Mouse (Mus musculus): ENCODE measurements around the gene Polr1e.

The Polr1e gene

DNA sequence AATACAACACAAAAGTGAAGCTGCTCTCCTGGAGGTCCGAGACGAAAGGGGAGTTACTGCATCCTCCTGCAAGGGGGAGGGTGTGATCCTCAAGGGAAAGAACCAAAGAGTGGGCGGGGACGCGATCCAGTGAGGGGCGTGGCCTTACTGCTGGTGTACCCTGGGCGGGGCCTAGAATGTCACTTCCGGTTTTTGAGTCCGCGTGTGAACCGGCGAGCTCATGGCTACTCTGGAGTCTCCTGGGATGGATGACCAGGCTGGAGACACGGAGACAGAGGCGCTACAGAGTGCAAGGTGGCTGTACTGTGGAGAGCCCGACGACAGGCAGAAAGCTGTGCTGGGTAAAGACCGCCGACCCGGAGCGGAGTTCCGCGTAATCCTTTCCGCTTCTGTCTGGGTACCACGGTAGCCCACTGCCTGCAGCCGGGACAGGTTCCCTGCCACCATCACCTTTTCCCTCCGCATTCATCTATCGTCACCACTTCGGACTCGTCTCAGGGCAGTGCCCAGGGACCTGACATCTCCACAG lies at the start of gene Polr1e:
Gene Polr1e (plus strand): TSS at position 132 of the 529 bp plus-strand sequence.
- no peak for TF ChIP-seq GATA4 (IDR thresholded peaks at IDR 0.05; ENCODE audit: insufficient replicate concordance, low read length)

DNA sequence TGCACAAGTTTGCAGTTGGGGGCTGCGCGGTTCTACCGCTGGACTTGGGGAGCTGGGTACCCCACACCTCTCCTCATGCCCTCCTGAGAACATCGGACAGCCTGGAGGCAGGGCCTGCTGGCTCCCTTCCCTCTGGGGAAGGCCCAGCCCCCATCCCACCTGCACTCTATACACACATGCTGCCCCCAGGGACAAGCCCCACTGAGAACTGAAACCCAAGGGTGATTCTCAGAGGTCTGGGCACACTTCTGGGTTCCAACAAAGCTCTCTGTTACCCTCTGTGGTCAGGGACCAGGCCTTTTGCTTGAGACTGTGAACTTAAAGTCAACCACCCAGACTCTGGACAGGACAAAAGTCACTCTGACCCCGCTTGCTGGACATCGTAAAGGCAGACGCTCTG lies 48.3 kb upstream of the Polr1e start:
- TF ChIP-seq GATA4 (IDR thresholded peaks at IDR 0.05; ENCODE audit: insufficient replicate concordance, low read length) = no peak

DNA sequence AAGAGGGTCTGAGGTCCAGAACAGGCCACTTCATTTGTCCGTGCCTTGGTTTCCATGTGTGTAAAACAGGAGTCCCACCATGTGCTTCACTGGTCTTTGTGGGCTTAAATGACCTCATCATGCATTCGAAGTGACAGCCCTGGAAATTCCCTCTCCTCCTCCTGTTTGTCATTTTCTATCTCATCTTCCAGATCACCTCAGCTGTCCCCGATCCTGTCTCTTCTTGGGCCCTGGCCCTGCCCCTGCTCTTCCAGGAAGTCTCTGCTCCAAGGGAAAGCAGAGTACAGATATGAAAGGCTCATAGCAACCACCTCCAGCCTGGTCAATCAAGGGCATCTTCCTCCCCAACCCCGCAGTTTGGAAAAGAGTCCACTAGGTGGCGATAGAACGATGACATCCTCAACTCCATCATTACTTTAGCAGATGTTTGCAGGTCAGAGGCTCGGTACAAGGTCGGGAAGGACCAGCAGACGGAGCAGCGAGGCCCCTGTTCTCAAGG lies 47.7 kb upstream of the Polr1e start:
- no peak for TF ChIP-seq GATA4 (IDR thresholded peaks at IDR 0.05; ENCODE audit: insufficient replicate concordance, low read length)

DNA sequence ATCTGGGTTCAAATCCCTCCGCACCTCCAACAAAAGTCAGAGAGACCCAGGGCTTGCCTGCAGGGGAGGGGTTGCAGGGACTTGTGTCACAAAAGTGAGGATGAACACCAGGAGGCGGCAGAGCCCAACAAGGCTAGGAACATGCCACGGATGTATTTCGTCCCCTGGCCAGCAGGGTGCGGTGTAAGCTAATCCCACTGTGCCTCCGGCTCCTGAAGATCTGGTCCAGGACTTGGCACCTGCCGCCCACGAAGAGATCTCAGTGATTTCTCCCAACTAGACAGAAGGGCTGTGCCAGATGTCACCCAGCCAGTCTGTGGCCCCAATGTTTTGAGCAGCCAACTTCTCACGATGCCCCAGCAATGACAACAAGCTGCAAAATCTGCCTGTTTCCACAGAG lies 44.9 kb upstream of the Polr1e start:
- TF ChIP-seq GATA4 (IDR thresholded peaks at IDR 0.05; ENCODE audit: insufficient replicate concordance, low read length) = no peak

DNA sequence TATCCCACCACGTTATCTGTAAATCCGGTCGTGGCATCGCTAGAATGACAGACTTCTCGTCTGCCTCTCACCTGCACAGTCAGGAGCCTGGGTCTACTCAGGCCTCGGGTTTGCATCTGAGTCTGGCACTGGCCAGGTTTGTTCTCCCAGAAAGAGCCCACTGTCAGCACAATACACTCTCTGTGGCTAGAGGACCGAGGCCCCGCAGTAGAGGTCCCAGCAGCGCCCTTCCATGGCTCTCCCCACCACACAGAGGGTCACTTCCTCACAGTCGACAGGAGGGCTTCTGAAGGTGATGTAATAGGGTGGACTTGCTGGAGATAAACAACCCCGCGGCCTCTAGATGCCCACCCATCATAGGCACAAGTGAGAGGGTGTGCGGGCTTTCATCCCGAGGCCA lies 44.5 kb upstream of the Polr1e start:
- TF ChIP-seq GATA4 (IDR thresholded peaks at IDR 0.05; ENCODE audit: insufficient replicate concordance, low read length) = no peak

DNA sequence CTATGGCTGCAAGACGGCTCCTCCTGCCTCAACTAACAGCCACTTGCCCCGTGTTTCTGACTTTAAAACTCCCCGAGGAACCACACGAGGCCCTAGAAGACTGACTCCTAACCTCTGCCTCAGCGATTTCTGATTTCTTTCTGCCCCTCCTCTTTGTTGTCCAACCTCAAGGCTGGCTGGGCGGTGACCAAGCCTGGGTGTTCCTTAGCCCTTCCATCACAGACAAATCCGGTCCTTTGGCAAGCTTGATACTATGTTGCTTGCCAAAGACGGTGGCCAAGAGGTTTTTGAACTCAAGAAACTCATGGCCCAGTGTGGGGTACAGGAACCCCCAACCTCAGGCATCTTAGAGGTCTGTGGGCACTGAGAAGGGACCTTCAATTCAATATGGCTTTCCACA lies 44.1 kb upstream of the Polr1e start:
- no peak for TF ChIP-seq GATA4 (IDR thresholded peaks at IDR 0.05; ENCODE audit: insufficient replicate concordance, low read length)

DNA sequence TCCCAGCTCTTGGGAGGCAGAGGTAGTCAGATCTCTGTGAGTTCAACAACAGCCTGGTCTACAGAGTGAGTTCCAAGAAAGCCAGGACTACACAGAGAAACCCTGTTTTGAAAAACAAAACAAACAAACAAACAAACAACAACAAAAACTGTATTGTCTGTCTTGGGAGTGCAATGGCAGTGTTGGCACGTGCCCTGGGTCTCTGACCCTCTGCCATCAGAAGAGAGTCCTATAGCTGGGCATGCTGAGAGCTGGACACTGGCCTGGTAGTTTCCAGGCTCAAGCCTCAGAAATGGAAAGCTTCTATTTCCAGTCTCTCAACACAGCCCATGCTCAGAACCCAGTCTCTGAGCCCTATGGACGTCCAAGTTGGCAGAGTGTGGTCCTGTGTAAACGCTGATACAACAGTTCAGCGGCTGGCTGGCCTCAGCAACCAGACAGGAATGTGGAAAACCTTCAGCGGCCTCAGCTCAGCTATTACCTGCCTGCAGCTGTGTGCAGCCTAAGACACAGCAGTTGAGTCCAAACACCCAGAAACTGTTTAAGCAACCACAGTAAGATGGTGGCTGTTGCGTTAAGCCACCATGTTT lies 42.3 kb upstream of the Polr1e start:
- TF ChIP-seq GATA4 (IDR thresholded peaks at IDR 0.05; ENCODE audit: insufficient replicate concordance, low read length) = no peak

DNA sequence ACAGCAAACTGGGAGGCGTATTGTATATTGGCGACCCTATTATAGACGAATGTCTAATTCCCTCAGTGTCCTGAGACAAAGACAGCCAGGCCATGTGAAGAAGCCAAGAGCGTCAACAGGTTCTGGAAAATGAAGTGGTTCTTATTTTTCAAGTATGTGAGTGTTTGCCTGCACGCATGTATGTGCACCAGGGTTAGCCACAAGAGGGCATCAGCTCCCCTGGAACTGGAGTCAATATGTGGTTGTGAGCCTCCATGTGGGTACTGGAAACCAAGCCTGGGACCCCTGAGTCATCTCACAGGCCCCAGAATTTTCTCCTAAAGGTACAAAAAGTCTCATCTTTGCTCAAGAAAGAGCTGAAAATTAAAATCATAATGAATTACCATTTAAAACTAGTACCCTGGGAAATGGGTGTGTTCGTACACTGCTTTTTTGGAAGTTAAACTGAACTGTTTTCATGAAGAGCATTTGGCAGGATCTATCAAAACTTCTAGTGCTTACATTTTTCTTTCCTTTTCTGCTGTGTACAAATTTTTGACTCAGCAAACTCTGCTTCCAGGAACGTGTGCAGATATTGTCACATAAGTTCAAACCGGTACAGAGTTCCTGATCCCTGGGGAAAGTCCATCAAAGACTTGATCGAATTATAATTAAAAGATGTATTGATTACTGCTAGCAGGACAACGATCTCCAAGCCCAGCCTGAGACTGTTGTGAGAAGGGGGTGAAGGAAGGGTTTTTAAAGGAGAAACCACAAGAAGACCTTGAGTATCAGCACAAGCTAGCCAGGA lies 41.3 kb upstream of the Polr1e start:
- no peak for TF ChIP-seq GATA4 (IDR thresholded peaks at IDR 0.05; ENCODE audit: insufficient replicate concordance, low read length)

DNA sequence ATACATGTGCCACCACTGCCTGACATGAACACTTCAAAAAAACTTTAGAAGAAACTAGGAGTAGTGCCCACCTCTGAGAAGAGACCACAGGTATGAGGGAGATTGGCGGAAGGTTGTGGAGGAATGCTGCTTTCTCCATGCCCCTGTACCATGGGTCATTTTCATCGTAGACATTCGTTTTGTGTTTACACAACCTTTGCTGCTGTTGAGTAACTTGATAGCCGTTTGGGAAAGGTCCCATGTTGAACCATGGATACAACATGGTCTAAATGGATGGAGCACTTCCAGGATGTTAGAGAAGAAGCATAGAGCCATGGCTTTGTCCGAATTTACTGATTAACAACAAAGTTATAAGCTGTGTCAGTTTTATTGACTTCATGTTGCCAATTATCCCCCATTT lies 40.2 kb upstream of the Polr1e start:
- no peak for TF ChIP-seq GATA4 (IDR thresholded peaks at IDR 0.05; ENCODE audit: insufficient replicate concordance, low read length)

DNA sequence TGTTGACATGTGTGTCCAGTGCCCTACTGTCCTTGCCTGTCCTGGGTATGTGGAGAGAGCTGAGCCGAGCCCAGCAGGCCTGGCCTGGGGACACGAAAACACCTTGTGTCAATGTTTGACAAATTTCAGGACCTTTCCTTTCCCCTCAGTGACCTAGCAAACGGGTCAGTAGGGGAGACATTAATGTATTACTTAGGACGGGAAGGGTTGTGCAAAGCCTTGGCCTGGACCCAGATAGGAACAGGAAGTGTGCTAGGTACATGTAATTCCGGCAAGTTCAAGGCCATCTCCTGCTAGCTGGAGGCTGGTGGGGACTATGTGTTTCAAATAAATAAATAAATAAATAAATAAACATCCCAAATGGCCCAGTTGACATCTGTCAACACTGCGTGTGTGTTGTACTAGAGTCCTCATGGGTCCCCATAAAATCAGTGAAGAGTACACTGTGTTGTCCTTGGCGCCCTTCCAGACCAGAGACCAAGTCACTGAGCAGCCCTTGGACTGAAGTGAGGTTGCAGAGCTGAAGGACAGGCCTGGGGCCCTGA lies 38.5 kb upstream of the Polr1e start:
- TF ChIP-seq GATA4 (IDR thresholded peaks at IDR 0.05; ENCODE audit: insufficient replicate concordance, low read length) = no peak

DNA sequence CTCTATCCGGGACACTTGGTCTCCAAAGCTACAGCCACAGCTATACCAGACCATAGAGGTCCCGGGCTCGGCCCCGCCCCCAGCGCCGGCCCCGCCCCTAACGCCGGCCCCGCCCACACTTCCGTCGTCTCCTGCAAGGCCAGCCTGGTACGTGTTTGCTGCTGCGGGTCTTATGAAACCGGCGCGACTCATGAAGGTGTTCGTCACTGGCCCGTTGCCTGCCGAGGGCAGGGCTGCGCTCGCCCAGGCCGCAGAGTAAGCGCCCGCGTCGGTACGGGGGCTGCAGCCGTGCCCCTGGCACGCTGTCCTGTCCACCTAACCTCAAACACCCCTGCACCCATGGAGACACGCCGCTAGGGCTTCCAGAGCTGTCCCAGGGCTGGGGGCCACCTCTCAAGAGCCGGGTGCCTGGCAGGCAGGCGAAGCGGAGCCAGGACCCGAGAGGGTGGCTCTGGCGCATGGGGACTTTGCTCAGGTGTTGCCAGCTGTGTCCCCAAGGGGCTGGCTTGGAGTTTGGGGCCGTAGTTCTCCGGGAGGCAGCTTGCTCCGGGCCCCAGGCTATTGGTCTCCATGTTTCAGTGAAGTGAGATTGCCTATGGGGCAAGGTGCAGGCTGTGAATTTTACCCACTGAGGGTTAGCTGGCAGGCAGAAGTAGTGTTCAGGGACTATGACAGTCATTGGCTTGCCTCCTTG lies 37.0 kb upstream of the Polr1e start, which contains the start of gene Grhpr:
Gene Grhpr (plus strand): TSS at position 116 of the 694 bp plus-strand sequence.
- no peak for TF ChIP-seq GATA4 (IDR thresholded peaks at IDR 0.05; ENCODE audit: insufficient replicate concordance, low read length)

DNA sequence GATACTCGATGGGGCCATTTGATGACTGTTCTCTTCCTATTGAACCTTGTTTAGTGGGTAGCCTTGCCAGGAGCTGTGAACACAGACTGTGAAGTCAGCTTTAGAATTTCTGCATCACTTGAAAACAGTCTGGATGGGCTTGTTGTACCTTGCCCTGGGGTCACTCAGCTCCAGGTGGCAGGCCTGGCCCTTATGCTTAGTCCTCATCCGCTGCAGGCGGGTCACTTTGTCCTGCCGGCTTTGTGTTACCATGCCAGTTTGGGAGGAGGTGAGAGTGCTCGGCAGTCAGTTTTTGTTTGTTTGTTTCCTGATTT lies 36.5 kb upstream of the Polr1e start:
- TF ChIP-seq GATA4 (IDR thresholded peaks at IDR 0.05; ENCODE audit: insufficient replicate concordance, low read length) = no peak

DNA sequence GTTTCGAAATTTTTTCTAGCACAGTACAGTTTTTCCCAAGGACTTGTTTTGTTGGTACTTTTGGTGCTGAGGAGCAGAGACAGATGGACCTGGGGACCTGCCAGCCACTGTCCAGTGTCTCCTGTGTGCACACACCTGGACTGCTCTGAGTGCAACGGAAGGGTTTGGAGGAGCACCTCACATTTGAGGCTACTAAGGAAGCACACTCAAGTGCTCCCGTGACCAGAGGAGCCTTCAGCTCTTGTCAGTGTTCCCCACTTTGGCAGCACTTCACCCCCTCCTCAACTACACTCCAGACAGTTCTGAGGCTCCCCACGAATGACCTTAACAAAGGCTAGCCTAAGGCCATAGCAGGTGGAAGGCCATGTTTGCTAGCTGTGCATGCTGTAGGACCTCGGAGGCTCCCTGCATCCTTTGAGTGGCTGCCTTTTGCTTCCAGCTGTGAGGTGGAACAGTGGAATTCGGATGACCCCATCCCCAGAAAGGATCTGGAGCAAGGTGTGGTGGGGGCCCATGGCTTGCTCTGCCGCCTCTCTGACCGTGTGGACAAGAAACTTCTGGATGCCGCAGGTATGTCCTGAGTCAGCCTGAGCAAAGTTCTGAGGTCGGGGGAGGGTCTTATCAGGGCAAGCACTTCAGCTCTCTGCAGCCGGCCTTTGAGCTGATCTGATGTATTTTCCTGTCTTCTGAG lies 35.8 kb upstream of the Polr1e start:
- no peak for TF ChIP-seq GATA4 (IDR thresholded peaks at IDR 0.05; ENCODE audit: insufficient replicate concordance, low read length)

DNA sequence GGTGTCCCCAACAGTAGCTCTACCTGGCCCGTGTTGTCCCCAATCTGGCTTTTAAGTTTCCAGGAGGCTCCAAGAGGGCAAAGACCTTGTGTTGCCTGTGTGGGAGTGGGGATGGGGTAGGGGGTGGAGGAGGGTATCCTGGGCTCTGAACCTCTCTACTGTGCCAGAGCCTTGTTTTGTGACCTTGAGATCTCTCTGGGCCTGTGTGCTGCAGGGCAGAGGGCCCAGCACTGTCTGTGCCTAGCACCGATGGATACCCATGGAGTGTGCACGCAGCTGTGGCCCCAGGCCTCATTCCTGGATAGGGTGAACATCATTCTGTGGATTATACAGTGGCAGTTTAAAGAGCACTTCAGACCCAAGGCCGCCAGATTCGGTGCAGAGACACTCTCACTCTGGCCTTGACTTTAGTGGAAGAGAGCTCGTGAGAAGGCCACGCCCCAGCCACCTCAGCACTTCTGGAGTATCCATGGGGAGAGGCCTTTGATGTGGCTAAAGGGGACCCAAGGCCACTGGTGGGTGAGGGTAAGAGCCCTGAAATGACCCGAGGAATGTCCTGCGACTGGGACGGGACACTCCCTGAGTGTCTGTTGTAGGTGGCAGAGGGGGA lies 35.1 kb upstream of the Polr1e start:
- TF ChIP-seq GATA4 (IDR thresholded peaks at IDR 0.05; ENCODE audit: insufficient replicate concordance, low read length) = no peak

DNA sequence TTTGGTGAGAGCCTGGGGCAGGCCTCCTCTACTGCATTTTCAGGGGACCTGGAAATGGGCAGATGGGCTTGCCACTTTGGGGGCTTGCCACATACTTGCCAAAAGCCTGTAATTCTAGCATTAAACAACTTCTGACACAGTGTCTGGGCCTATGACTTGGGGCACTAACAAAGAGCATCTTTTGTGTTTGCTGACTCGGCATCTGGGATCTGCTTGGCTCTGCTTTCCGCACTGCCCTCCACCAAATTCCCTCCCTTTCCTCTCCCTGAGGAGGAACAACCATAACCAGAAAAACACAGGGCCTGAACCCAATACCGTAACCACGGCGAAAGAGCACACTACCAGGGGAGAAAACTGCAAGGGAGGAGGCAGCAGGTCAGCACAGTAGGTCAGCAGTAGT lies 27.8 kb upstream of the Polr1e start:
- TF ChIP-seq GATA4 (IDR thresholded peaks at IDR 0.05; ENCODE audit: insufficient replicate concordance, low read length) = no peak
